Mouse (Mus musculus) ZHBTc4 (cell line): ENCODE measurements around the gene Ehd2.

ENCODE experiments used
- DNase-seq: peaks from one replicate; pipeline ENCODE4 v3.0.0-alpha.2; 2011; ENCODE audit warnings: low read depth, low spot score

The Ehd2 gene

DNA sequence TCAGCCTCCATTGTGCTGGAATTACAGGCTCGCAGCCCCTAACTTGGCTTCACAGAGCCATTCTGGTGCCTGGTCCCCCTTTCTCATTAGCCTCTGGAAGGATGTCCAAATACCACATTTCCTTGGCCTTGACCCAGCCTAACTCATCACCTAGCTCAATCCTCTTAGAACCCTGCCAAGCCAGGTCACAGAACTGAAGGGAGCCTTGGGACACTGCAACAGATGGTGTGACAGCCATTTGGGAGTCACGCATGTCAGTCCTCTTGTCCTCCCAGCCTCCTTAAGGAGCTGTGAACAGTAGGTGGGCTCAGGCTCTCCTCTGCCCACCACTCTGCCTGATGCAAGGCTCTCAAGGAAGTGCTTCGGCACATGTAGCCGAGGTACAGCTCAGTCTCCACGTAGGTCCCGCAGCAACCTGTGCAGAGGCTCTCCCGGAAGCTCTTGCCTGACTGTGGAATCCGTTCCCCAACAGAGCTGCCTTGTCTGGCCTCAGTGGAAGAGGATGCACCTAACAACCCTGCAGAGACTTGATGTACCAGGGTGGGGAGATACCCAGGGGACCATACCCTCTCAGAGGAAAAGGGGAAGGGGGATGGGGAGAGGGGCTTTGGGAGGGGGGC is 59.3 kb downstream of the Ehd2 start:
- no peak for DNase-seq

GRCm38 (mm10) chr7:15906602-15907001 is 60.8 kb downstream of the Ehd2 start:
- no peak for DNase-seq

- DNase-seq: no peak
Measured at GRCm38 (mm10) chr7:15905861-15906260, 61.5 kb downstream of the Ehd2 start.

DNA sequence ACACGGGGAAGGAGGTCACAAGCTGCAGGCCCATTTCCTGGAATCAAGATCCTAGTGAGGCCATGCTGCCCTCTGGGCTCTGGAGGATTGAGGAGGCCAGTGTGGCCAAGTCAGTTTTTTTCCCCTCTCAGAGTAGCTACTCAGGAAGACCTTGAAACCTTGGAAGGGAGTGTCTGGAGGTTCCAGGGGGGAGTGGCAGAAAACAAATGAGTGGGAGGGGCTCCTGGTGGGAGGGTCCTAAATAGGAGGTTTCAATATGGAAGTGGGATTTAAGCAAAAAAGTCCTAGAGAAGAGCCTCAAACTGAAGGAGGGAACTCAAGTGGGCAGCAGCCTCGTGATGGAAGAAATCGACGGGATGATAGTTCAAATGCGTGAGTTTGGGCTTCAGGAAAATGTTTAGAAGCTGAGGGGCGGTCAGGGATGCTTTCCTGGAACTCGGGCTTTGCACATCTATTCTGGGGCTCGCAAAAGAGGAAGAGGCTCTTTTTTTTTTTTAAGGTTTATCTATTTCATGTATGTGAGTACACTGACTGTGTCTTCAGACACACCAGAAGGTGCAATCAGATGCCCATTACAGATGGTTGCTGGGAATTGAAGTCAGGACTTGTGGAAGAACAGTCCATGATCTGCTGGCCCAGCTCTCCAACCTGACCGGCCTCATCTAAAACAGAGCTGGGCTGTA is 65.9 kb downstream of the Ehd2 start:
- peak; percentile 91 for DNase-seq
